Mouse (Mus musculus) neural tube, embryonic 14.5 days (tissue): ENCODE data around the gene Rpp25l. TPM values are rescaled to one million over a fixed set of nuclear protein-coding genes. Genes with fewer than 3 reads are reported as not detected.

Experiments
- ATAC-seq: fragments of 200-750 bp; cut with Nextera tagmentation; 2 replicates; pipeline ENCODE4 v1.8.0; 2017; ENCODE audit warnings: low read depth, mild to moderate bottlenecking, moderate TSS enrichment, moderate library complexity
- H3K27ac ChIP-seq: fragments of 300-500 bp; sonication (generic); 2 replicates; pipeline ENCODE4 v1.5.1; 2014; ENCODE audit warnings: low read depth, mild to moderate bottlenecking, control low read depth, low read length, moderate library complexity, mixed read lengths
- H3K27me3 ChIP-seq: fragments of 300-500 bp; sonication (generic); 2 replicates; pipeline ENCODE4 v1.6.1; 2014; ENCODE audit warnings: low read length; ENCODE audit not compliant: control insufficient read depth, insufficient read depth
- H3K36me3 ChIP-seq: fragments of 300-500 bp; sonication (generic); 2 replicates; pipeline ENCODE4 v1.6.1; 2014; ENCODE audit warnings: low read length, mixed read lengths; ENCODE audit not compliant: control insufficient read depth, insufficient read depth
- H3K4me1 ChIP-seq: fragments of 300-500 bp; sonication (generic); 2 replicates; pipeline ENCODE4 v1.6.1; 2014; ENCODE audit warnings: low read length; ENCODE audit not compliant: control insufficient read depth, insufficient read depth
- H3K4me2 ChIP-seq: fragments of 300-500 bp; sonication (generic); 2 replicates; pipeline ENCODE4 v1.6.1; 2014; ENCODE audit warnings: mild to moderate bottlenecking, low read depth, low read length, control low read depth
- H3K4me3 ChIP-seq: fragments of 300-500 bp; sonication (generic); 2 replicates; pipeline ENCODE4 v1.5.1; 2014; ENCODE audit warnings: low read depth, low read length, control low read depth, mixed read lengths
- H3K9ac ChIP-seq: fragments of 300-500 bp; sonication (generic); replicated peaks from 2 replicates; pipeline ENCODE4 v1.6.1; 2014; ENCODE audit warnings: low read depth, mild to moderate bottlenecking, control low read depth, low read length, mixed read lengths
- H3K9me3 ChIP-seq: fragments of 300-500 bp; sonication (generic); 2 replicates; pipeline ENCODE4 v1.6.1; 2016; ENCODE audit warnings: low read length; ENCODE audit not compliant: control insufficient read depth
- WGBS: fragments of 180-500 bp; shearing (Covaris S2); extraction: QIAGEN DNeasy Blood & Tissue Kit; methylation state at CpG from one replicate; pipeline ENCODE4 v1.1.7; 2014; 5-methylcytosine and 5-hydroxymethylcytosine counted together
- polyA plus RNA-seq: library from polyadenylated mRNA; unstranded; fragments of >200 nt; fragmentation: Nextera tagmentation; extraction: Ambion mirVana; gene quantifications from 2 replicates; pipeline ENCODE4 v1.2.1, GENCODE M21; 2014

Gene Rpp25l
- polyA plus RNA-seq, 1 experiment from 2014 or later: 61.3 TPM

GRCm38 (mm10) chr4:41740380-41741157, 27.2 kb upstream of the Rpp25l start:
- Histone ChIP-seq H3K4me1 (peaks cover 14% of the 10 kb centered on the region), H3K27me3 (no peaks in the 10 kb centered on the region), H3K4me3 (peak overlapping the region; percentile 53), H3K27ac (peak overlapping the region; percentile 73), H3K4me2 (peak overlapping the region; percentile 83), H3K9ac (peak overlapping the region; percentile 70), H3K36me3 (no peaks in the 10 kb centered on the region), H3K9me3 (no peaks in the 10 kb centered on the region)
- WGBS: under 1% methylated on average over 48 of the region's 48 CpGs
- ATAC-seq: peak; percentile 82

DNA sequence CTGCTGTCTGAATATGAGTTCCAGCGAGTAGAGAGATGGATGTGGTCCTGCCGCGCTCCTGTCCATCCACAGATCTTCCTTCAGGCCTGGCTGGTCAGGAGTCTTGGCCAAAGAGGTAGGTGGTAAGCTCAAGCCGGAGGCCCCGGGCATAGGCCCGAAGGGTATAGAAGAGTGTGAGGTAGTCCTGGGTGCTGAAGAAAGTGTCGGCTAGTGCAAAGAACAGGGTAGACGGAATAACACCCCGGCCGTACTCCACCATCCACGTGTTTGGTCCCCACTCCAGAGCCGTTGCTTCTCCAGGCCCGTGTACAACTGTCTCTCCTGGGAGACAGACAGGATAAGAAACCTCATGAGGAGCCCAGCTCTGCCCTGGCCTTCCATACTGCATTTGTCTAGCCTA, 25.9 kb upstream of the Rpp25l start:
- WGBS: 94% methylated on average over 13 of the region's 13 CpGs
- Histone ChIP-seq H3K4me1 (peaks cover 14% of the 10 kb centered on the region), H3K9me3 (no peaks in the 10 kb centered on the region), H3K4me2 (no peak overlapping the region), H3K4me3 (no peak overlapping the region), H3K36me3 (no peaks in the 10 kb centered on the region), H3K27ac (no peak overlapping the region), H3K9ac (no peak overlapping the region), H3K27me3 (no peaks in the 10 kb centered on the region)
- ATAC-seq: no peak

DNA sequence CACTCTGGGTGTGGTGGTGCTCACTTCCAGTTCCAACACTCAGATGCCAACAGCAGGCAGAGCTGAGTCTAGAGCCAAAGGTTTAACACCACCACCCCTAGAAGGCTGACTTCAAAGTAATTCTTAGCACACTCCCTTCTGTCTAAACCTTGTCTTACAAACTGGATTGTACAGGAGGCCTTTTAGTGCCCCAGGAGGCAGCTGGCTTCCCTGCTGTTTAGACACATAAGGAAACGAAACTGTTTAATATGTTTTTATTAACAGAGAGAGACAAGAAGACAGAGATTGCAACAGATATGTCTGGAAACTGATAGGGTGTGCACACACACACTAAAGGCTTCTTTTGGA, 24.9 kb upstream of the Rpp25l start:
- Histone ChIP-seq H3K27ac (no peak overlapping the region), H3K36me3 (no peaks in the 10 kb centered on the region), H3K9me3 (no peaks in the 10 kb centered on the region), H3K4me3 (no peak overlapping the region), H3K4me1 (peaks cover 14% of the 10 kb centered on the region), H3K27me3 (no peaks in the 10 kb centered on the region), H3K4me2 (no peak overlapping the region), H3K9ac (no peak overlapping the region)
- WGBS: 68% methylated on average over 1 of the region's 1 CpGs
- no peak for ATAC-seq

GRCm38 (mm10) chr4:41737602-41738255, 24.4 kb upstream of the Rpp25l start:
- Histone ChIP-seq H3K27me3 (0 out of 2 replicates have a peak, but pooled peaks cover 3% of the 10 kb centered on the region), H3K4me2 (no peak overlapping the region), H3K36me3 (no peaks in the 10 kb centered on the region), H3K9ac (no peak overlapping the region), H3K27ac (no peak overlapping the region), H3K4me3 (no peak overlapping the region), H3K4me1 (peaks cover 14% of the 10 kb centered on the region), H3K9me3 (no peaks in the 10 kb centered on the region)
- peak; percentile 52; the same call in 1 of the 2 replicates for ATAC-seq
- WGBS: 44% methylated on average over 8 of the region's 8 CpGs

GRCm38 (mm10) chr4:41731052-41731765, 17.9 kb upstream of the Rpp25l start, which contains the start of gene Arid3c:
TSS of gene Arid3c (minus strand) at chr4:41731142.
- Histone ChIP-seq H3K27ac (no peak within 1 kb of the TSS), H3K27me3 (peaks cover 20% of the 10 kb centered on the region), H3K4me3 (peak within 1 kb of the TSS; percentile 33), H3K4me1 (peaks cover 12% of the 10 kb centered on the region; the same call in 1 of the 2 replicates), H3K9me3 (no peaks in the 10 kb centered on the region), H3K9ac (peak within 1 kb of the TSS; percentile 21; the same call in 1 of the 2 replicates), H3K4me2 (peak within 1 kb of the TSS; percentile 63), H3K36me3 (no peaks in the 10 kb centered on the region)
- 0 out of 2 replicates have a peak, but pooled peaks have one; percentile 19 for ATAC-seq
- 2% methylated on average over 50 of the region's 50 CpGs for WGBS

DNA sequence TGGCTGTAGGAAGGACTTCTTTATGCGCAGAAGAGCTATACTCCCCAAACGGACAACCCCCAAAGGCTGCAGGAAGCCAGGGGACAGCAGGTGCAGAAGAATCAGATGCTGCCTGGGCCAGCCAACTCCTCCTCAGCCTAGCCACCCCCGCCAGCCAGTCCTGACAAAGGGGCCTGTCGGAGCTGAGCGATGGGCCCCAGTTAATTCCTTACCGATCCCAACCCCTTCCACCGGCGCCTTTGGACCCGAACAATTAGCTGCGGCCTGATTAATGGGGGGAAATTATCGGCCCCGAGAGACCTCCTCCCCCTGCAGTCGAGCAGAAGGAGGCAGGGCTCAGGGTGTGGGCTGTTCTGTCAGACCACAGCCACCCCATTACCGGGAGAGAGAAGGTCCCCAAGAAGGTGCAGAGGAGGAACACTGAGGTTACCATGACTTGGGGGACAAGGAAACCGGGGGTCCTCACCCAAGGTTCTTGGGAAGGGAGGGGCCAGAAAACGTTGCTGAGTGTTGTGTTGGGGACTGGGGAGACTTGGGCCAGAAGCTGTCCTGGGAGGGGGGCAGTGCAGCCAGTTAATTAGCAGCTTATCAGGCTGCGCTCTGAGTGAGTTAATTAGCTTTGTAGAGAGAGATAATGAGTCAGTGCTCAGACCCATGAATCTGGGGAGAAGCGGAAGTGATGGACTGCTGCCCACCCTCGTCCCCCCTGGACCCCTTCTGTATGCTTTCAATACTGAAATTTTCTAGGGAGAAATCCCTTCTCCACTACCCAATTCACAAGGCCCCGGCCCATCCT, 13.7 kb upstream of the Rpp25l start:
- Histone ChIP-seq H3K4me1 (peaks cover 26% of the 10 kb centered on the region), H3K9me3 (no peaks in the 10 kb centered on the region), H3K36me3 (no peaks in the 10 kb centered on the region), H3K4me2 (peak overlapping the region; percentile 29; the same call in 1 of the 2 replicates), H3K27ac (peak overlapping the region; percentile 62), H3K9ac (0 out of 2 replicates have a peak overlapping the region, but pooled peaks have one; percentile 7), H3K27me3 (peaks cover 20% of the 10 kb centered on the region), H3K4me3 (no peak overlapping the region)
- WGBS: 6% methylated on average over 20 of the region's 20 CpGs
- peak; percentile 24; the same call in 1 of the 2 replicates for ATAC-seq

DNA sequence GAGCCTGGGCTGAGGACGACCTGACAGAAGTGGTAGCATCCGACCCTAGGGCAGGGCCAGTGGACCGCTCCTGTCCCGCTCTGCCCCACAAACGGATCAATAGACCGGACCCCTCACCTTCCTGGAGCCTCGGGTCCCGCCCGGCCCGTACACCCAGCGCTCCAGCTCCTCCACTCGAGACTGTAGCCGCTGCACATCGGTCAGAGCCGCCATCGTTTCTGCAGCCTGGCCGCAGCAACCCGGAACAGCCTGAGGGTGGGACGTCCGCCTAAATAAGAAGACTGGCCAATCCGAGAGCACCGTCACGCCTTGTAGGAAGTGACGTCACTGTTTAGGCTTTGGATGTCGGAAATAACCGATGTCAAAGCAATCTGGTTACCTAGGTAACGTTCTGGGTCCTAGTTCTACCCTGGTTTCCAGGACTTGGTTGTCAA, 9.6 kb upstream of the Rpp25l start, which contains the start of gene Dctn3:
Gene Dctn3 (minus strand): TSS at position 253 of the 434 bp plus-strand sequence.
- Histone ChIP-seq H3K4me1 (peaks cover 29% of the 10 kb centered on the region), H3K4me3 (peak within 1 kb of the TSS; percentile 75), H3K27ac (peak within 1 kb of the TSS; percentile 52), H3K36me3 (peaks cover 24% of the 10 kb centered on the region), H3K27me3 (peaks cover 5% of the 10 kb centered on the region), H3K4me2 (peak within 1 kb of the TSS; percentile 58), H3K9ac (peak within 1 kb of the TSS; percentile 89), H3K9me3 (no peaks in the 10 kb centered on the region)
- WGBS: under 1% methylated on average over 27 of the region's 27 CpGs
- ATAC-seq: peak; percentile 94

DNA sequence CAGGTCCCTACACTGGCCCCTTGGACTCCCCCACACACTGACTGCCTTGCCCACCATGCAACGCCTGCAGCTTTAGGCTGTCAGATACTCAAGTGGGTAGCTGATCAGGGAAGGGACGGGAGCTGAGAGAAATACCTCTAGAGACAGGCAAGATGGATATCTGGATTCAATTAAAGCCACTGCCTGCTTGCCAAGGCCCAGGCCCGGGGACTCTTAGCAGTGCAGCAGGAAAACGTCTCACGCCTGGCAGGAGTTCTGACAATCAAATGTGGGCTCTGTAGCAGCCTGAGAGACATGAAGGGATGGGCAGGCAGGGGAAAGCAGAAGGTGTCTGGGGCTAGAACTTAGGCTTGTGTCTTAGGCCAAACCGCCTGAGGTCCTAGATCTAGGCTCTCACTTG, 3.5 kb upstream of the Rpp25l start:
- Histone ChIP-seq H3K4me1 (peaks cover 27% of the 10 kb centered on the region), H3K9ac (no peak overlapping the region), H3K27ac (peak overlapping the region; percentile 17; the same call in 1 of the 2 replicates), H3K36me3 (peaks cover 33% of the 10 kb centered on the region), H3K4me3 (no peak overlapping the region), H3K4me2 (no peak overlapping the region), H3K27me3 (no peaks in the 10 kb centered on the region), H3K9me3 (no peaks in the 10 kb centered on the region)
- no peak for ATAC-seq
- 76% methylated on average over 6 of the region's 6 CpGs for WGBS
